Mouse (Mus musculus) heart, embryonic 16.5 days (tissue): ENCODE measurements around the gene 4930548H24Rik. TPM values are rescaled to one million over a fixed set of nuclear protein-coding genes. Genes with fewer than 3 reads are reported as not detected.

ENCODE experiments used
- ATAC-seq: fragments of 200-750 bp; cut with Nextera tagmentation; replicated peaks from 2 replicates; pipeline ENCODE4 v1.8.0; 2017; ENCODE audit warnings: moderate number of reproducible peaks; ENCODE audit not compliant: insufficient read depth, low FRiP score; ENCODE audit errors: extremely low read depth
- H3K27ac ChIP-seq: fragments of 300-500 bp; sonication (generic); 2 replicates; pipeline ENCODE4 v1.5.1; 2014; ENCODE audit warnings: mild to moderate bottlenecking, low read length, control low read depth, moderate library complexity
- H3K27me3 ChIP-seq: fragments of 300-500 bp; sonication (generic); 2 replicates; pipeline ENCODE4 v1.6.1; 2014; ENCODE audit warnings: low read length, mixed read lengths; ENCODE audit not compliant: control insufficient read depth, insufficient read depth
- H3K36me3 ChIP-seq: fragments of 300-500 bp; sonication (generic); 2 replicates; pipeline ENCODE4 v1.6.1; 2014; ENCODE audit not compliant: control insufficient read depth, insufficient read depth
- H3K4me1 ChIP-seq: fragments of 300-500 bp; sonication (generic); 2 replicates; pipeline ENCODE4 v1.6.1; 2014; ENCODE audit warnings: low read length, mixed read lengths; ENCODE audit not compliant: control insufficient read depth, insufficient read depth
- H3K4me2 ChIP-seq: fragments of 300-500 bp; sonication (generic); 2 replicates; pipeline ENCODE4 v1.6.1; 2014; ENCODE audit warnings: low read depth, mild to moderate bottlenecking, control low read depth, low read length
- H3K4me3 ChIP-seq: fragments of 300-500 bp; sonication (generic); 2 replicates; pipeline ENCODE4 v1.5.1; 2014; ENCODE audit warnings: mild to moderate bottlenecking, control low read depth, low read length
- H3K9ac ChIP-seq: fragments of 300-500 bp; sonication (generic); 2 replicates; pipeline ENCODE4 v1.6.1; 2014; ENCODE audit warnings: low read length, control low read depth
- H3K9me3 ChIP-seq: fragments of 300-500 bp; sonication (generic); replicated peaks from 2 replicates; pipeline ENCODE4 v1.6.1; 2016; ENCODE audit warnings: low read length; ENCODE audit not compliant: control insufficient read depth
- WGBS: fragments of 180-500 bp; shearing (Covaris S2); extraction: QIAGEN DNeasy Blood & Tissue Kit; methylation state at CpG from one replicate; pipeline ENCODE4 v1.1.7; 2014; 5-methylcytosine and 5-hydroxymethylcytosine counted together
- polyA plus RNA-seq: library from polyadenylated mRNA; unstranded; fragments of >200 nt; fragmentation: Nextera tagmentation; extraction: Ambion mirVana; gene quantifications from 2 replicates; pipeline ENCODE4 v1.2.1, GENCODE M21; 2015

4930548H24Rik gene
- polyA plus RNA-seq, 1 experiment from 2014 or later = not detected

- no peaks in the 10 kb centered on the region for H3K27me3 ChIP-seq
- ATAC-seq = no peak
- H3K27ac ChIP-seq = no peak overlapping the region
- H3K4me1 ChIP-seq = no peaks in the 10 kb centered on the region
- no peak overlapping the region for H3K9ac ChIP-seq
- H3K4me2 ChIP-seq = no peak overlapping the region
- no peak overlapping the region for H3K4me3 ChIP-seq
- H3K36me3 ChIP-seq = no peaks in the 10 kb centered on the region
- WGBS = 84% methylated on average over 3 of the region's 3 CpGs
- H3K9me3 ChIP-seq = no peaks in the 10 kb centered on the region
These were observed 2.3 kb downstream of the 4930548H24Rik start for GRCm38 (mm10) chr5:31487889-31488288.

- Histone ChIP-seq H3K9ac (no peak overlapping the region), H3K4me2 (no peak overlapping the region), H3K4me1 (no peaks in the 10 kb centered on the region), H3K4me3 (no peak overlapping the region), H3K27me3 (no peaks in the 10 kb centered on the region), H3K36me3 (no peaks in the 10 kb centered on the region), H3K27ac (no peak overlapping the region), H3K9me3 (no peaks in the 10 kb centered on the region)
- ATAC-seq = no peak
- 59% methylated on average over 7 of the region's 7 CpGs for WGBS
These were observed 3.7 kb downstream of the 4930548H24Rik start for GRCm38 (mm10) chr5:31489116-31489769.

- 45% methylated on average over 1 of the region's 1 CpGs for WGBS
- no peak overlapping the region for H3K27ac ChIP-seq
- H3K9ac ChIP-seq = no peak overlapping the region
- no peaks in the 10 kb centered on the region for H3K27me3 ChIP-seq
- no peak overlapping the region for H3K4me2 ChIP-seq
- H3K4me1 ChIP-seq = peaks cover 7% of the 10 kb centered on the region
- H3K9me3 ChIP-seq = no peaks in the 10 kb centered on the region
- peaks cover 7% of the 10 kb centered on the region for H3K36me3 ChIP-seq
- H3K4me3 ChIP-seq = no peak overlapping the region
- ATAC-seq = no peak
These were observed 6.5 kb downstream of the 4930548H24Rik start for GRCm38 (mm10) chr5:31492031-31492430.

- Histone ChIP-seq H3K9ac (peak within 1 kb of the TSS; percentile 70), H3K27me3 (no peaks in the 10 kb centered on the region), H3K4me2 (peak within 1 kb of the TSS; percentile 79), H3K4me1 (peaks cover 7% of the 10 kb centered on the region), H3K27ac (no peak within 1 kb of the TSS), H3K9me3 (no peaks in the 10 kb centered on the region), H3K4me3 (peak within 1 kb of the TSS; percentile 62), H3K36me3 (peaks cover 22% of the 10 kb centered on the region)
- 0% methylated on average over 49 of the region's 49 CpGs for WGBS
- peak; percentile 100 for ATAC-seq
These were observed 9.2 kb downstream of the 4930548H24Rik start, which contains the start of gene Gpn1 for GRCm38 (mm10) chr5:31494513-31495297. Gene Gpn1 (plus strand): TSS chr5:31494741.

GRCm38 (mm10) chr5:31504843-31505242 lies 19.3 kb downstream of the 4930548H24Rik start:
- H3K36me3 ChIP-seq = peaks cover 35% of the 10 kb centered on the region
- H3K9ac ChIP-seq = no peak overlapping the region

GRCm38 (mm10) chr5:31512481-31512880 lies 26.9 kb downstream of the 4930548H24Rik start:
- 63% methylated on average over 1 of the region's 1 CpGs for WGBS
- Histone ChIP-seq H3K27ac (no peak overlapping the region), H3K27me3 (no peaks in the 10 kb centered on the region), H3K36me3 (peaks cover 38% of the 10 kb centered on the region), H3K9ac (no peak overlapping the region), H3K4me1 (no peaks in the 10 kb centered on the region), H3K9me3 (no peaks in the 10 kb centered on the region), H3K4me2 (no peak overlapping the region), H3K4me3 (no peak overlapping the region)
- no peak for ATAC-seq

More at GRCm38 (mm10) chr5:31504843-31505242, 19.3 kb downstream of the 4930548H24Rik start:
- WGBS = 81% methylated on average over 10 of the region's 10 CpGs
- no peaks in the 10 kb centered on the region; the same call in 1 of the 2 replicates for H3K4me1 ChIP-seq
- no peak overlapping the region for H3K4me3 ChIP-seq
- H3K27ac ChIP-seq = no peak overlapping the region
- H3K9me3 ChIP-seq = no peaks in the 10 kb centered on the region
- no peaks in the 10 kb centered on the region for H3K27me3 ChIP-seq
- no peak overlapping the region for H3K4me2 ChIP-seq
- ATAC-seq = no peak

- Histone ChIP-seq H3K36me3 (peaks cover 22% of the 10 kb centered on the region), H3K9ac (no peak overlapping the region), H3K4me1 (peaks cover 3% of the 10 kb centered on the region), H3K27ac (no peak overlapping the region), H3K4me3 (no peak overlapping the region), H3K27me3 (no peaks in the 10 kb centered on the region), H3K9me3 (no peaks in the 10 kb centered on the region), H3K4me2 (no peak overlapping the region)
- 83% methylated on average over 6 of the region's 6 CpGs for WGBS
- no peak for ATAC-seq
These were observed 35.0 kb downstream of the 4930548H24Rik start for GRCm38 (mm10) chr5:31520556-31520955.

GRCm38 (mm10) chr5:31526354-31527116 lies 41.0 kb downstream of the 4930548H24Rik start, which contains the start of gene Slc4a1ap:
Gene Slc4a1ap (plus strand): TSS chr5:31526995.
- ATAC-seq = peak; percentile 70
- H3K4me2 ChIP-seq = peak within 1 kb of the TSS; percentile 98
- peak within 1 kb of the TSS; percentile 96 for H3K4me3 ChIP-seq
- no peaks in the 10 kb centered on the region for H3K27me3 ChIP-seq
- no peaks in the 10 kb centered on the region for H3K9me3 ChIP-seq
- under 1% methylated on average over 28 of the region's 28 CpGs for WGBS
- H3K36me3 ChIP-seq = peaks cover 18% of the 10 kb centered on the region
- H3K9ac ChIP-seq = peak within 1 kb of the TSS; percentile 91
- peaks cover 19% of the 10 kb centered on the region for H3K4me1 ChIP-seq
- H3K27ac ChIP-seq = peak within 1 kb of the TSS; percentile 87
